Mouse (Mus musculus) neural tube, embryonic 13.5 days (tissue): ENCODE measurements at regions not wholly inside any gene's neighbourhood (a gene's known extent, or its start where the extent isn't known, plus 50 kb on each side); places are given as distances from the start of the nearest gene placed in this dataset.

Experiments
- ATAC-seq: fragments of 200-750 bp; cut with Nextera tagmentation; 2 replicates; pipeline ENCODE4 v1.8.0; 2017; ENCODE audit warnings: low read depth, mild to moderate bottlenecking, moderate TSS enrichment, moderate library complexity
- H3K27ac ChIP-seq: fragments of 300-500 bp; sonication (generic); replicated peaks from 2 replicates; pipeline ENCODE4 v1.5.1; 2015; ENCODE audit warnings: moderate library complexity, mild to moderate bottlenecking, inconsistent platforms
- H3K27me3 ChIP-seq: fragments of 300-500 bp; sonication (generic); 2 replicates; pipeline ENCODE4 v1.6.1; 2015; ENCODE audit warnings: mild to moderate bottlenecking, inconsistent platforms
- H3K36me3 ChIP-seq: fragments of 300-500 bp; sonication (generic); 2 replicates; pipeline ENCODE4 v1.6.1; 2015; ENCODE audit warnings: mild to moderate bottlenecking, inconsistent platforms
- H3K4me1 ChIP-seq: fragments of 300-500 bp; sonication (generic); replicated peaks from 2 replicates; pipeline ENCODE4 v1.6.1; 2015; ENCODE audit warnings: inconsistent platforms
- H3K4me2 ChIP-seq: fragments of 300-500 bp; sonication (generic); 2 replicates; pipeline ENCODE4 v1.6.1; 2015; ENCODE audit warnings: inconsistent platforms, mild to moderate bottlenecking, moderate library complexity
- H3K4me3 ChIP-seq: fragments of 300-500 bp; sonication (generic); 2 replicates; pipeline ENCODE4 v1.5.1; 2015; ENCODE audit warnings: mild to moderate bottlenecking, inconsistent platforms
- H3K9ac ChIP-seq: fragments of 300-500 bp; sonication (generic); 2 replicates; pipeline ENCODE4 v1.6.1; 2015; ENCODE audit warnings: moderate library complexity, mild to moderate bottlenecking, inconsistent platforms
- H3K9me3 ChIP-seq: fragments of 300-500 bp; sonication (generic); 2 replicates; pipeline ENCODE4 v1.6.1; 2016; ENCODE audit warnings: inconsistent platforms
- WGBS: fragments of 180-500 bp; shearing (Covaris S2); methylation state at CpG from one replicate; pipeline ENCODE4 v1.1.7; 2015; 5-methylcytosine and 5-hydroxymethylcytosine counted together

GRCm38 (mm10) chr13:73019181-73019580, 241.1 kb upstream of the Irx4 start:
- no peak for ATAC-seq
- no peak overlapping the region for H3K9ac ChIP-seq
- no peak overlapping the region for H3K27ac ChIP-seq
- H3K36me3 ChIP-seq, result no peaks in the 10 kb centered on the region
- no peaks in the 10 kb centered on the region; the same call in 1 of the 2 replicates for H3K27me3 ChIP-seq
- no peak overlapping the region for H3K4me2 ChIP-seq
- H3K9me3 ChIP-seq, result no peaks in the 10 kb centered on the region
- WGBS, result 64% methylated on average over 10 of the region's 10 CpGs
- H3K4me3 ChIP-seq, result no peak overlapping the region
- H3K4me1 ChIP-seq, result no peaks in the 10 kb centered on the region

GRCm38 (mm10) chr13:73031217-73031616, 229.1 kb upstream of the Irx4 start:
- H3K4me2 ChIP-seq, result no peak overlapping the region
- no peaks in the 10 kb centered on the region for H3K36me3 ChIP-seq
- no peak overlapping the region for H3K4me3 ChIP-seq
- WGBS, result 77% methylated on average over 3 of the region's 3 CpGs
- H3K9me3 ChIP-seq, result no peaks in the 10 kb centered on the region
- ATAC-seq, result no peak
- H3K4me1 ChIP-seq, result peaks cover 25% of the 10 kb centered on the region
- peaks cover 26% of the 10 kb centered on the region for H3K27me3 ChIP-seq
- H3K9ac ChIP-seq, result no peak overlapping the region
- H3K27ac ChIP-seq, result no peak overlapping the region

GRCm38 (mm10) chr13:73033055-73033454, 227.2 kb upstream of the Irx4 start:
- Histone ChIP-seq H3K4me3 (no peak overlapping the region), H3K27me3 (peaks cover 32% of the 10 kb centered on the region), H3K9me3 (no peaks in the 10 kb centered on the region), H3K4me2 (no peak overlapping the region), H3K4me1 (peaks cover 32% of the 10 kb centered on the region), H3K9ac (no peak overlapping the region), H3K36me3 (no peaks in the 10 kb centered on the region), H3K27ac (no peak overlapping the region)
- no peak for ATAC-seq
- 27% methylated on average over 3 of the region's 3 CpGs for WGBS

GRCm38 (mm10) chr13:73034065-73034831, 226.0 kb upstream of the Irx4 start:
- 11% methylated on average over 10 of the region's 10 CpGs for WGBS
- no peak overlapping the region for H3K4me3 ChIP-seq
- no peak overlapping the region for H3K9ac ChIP-seq
- peaks cover 44% of the 10 kb centered on the region for H3K27me3 ChIP-seq
- H3K9me3 ChIP-seq, result no peaks in the 10 kb centered on the region
- H3K27ac ChIP-seq, result no peak overlapping the region
- H3K4me1 ChIP-seq, result peaks cover 32% of the 10 kb centered on the region
- no peak overlapping the region for H3K4me2 ChIP-seq
- ATAC-seq, result peak; percentile 95
- H3K36me3 ChIP-seq, result no peaks in the 10 kb centered on the region

- Histone ChIP-seq H3K27me3 (peaks cover 50% of the 10 kb centered on the region), H3K4me2 (no peak overlapping the region), H3K9me3 (no peaks in the 10 kb centered on the region), H3K27ac (0 out of 2 replicates have a peak overlapping the region, but pooled peaks have one; percentile 15), H3K4me3 (no peak overlapping the region), H3K36me3 (no peaks in the 10 kb centered on the region), H3K9ac (no peak overlapping the region), H3K4me1 (peaks cover 32% of the 10 kb centered on the region)
- ATAC-seq, result peak; percentile 37
- 20% methylated on average over 10 of the region's 10 CpGs for WGBS
Measured at GRCm38 (mm10) chr13:73034886-73035285, 225.4 kb upstream of the Irx4 start.

GRCm38 (mm10) chr13:73035336-73035940, 224.8 kb upstream of the Irx4 start:
- H3K27me3 ChIP-seq, result peaks cover 52% of the 10 kb centered on the region
- no peaks in the 10 kb centered on the region for H3K9me3 ChIP-seq
- WGBS, result 36% methylated on average over 2 of the region's 2 CpGs
- H3K9ac ChIP-seq, result no peak overlapping the region
- H3K4me1 ChIP-seq, result peaks cover 32% of the 10 kb centered on the region
- no peak for ATAC-seq
- no peak overlapping the region; the same call in 1 of the 2 replicates for H3K27ac ChIP-seq
- H3K36me3 ChIP-seq, result no peaks in the 10 kb centered on the region
- no peak overlapping the region for H3K4me2 ChIP-seq
- H3K4me3 ChIP-seq, result no peak overlapping the region

- Histone ChIP-seq H3K4me1 (peaks cover 39% of the 10 kb centered on the region), H3K27me3 (peaks cover 56% of the 10 kb centered on the region), H3K27ac (no peak overlapping the region), H3K9me3 (no peaks in the 10 kb centered on the region), H3K4me2 (no peak overlapping the region), H3K9ac (no peak overlapping the region), H3K4me3 (no peak overlapping the region), H3K36me3 (no peaks in the 10 kb centered on the region)
- ATAC-seq, result no peak
- 93% methylated on average over 5 of the region's 5 CpGs for WGBS
Measured at GRCm38 (mm10) chr13:73039731-73040130, 220.5 kb upstream of the Irx4 start.

GRCm38 (mm10) chr13:73041233-73042040, 218.8 kb upstream of the Irx4 start:
- H3K9ac ChIP-seq, result no peak overlapping the region
- H3K4me1 ChIP-seq, result peaks cover 25% of the 10 kb centered on the region
- ATAC-seq, result peak; percentile 94
- H3K36me3 ChIP-seq, result no peaks in the 10 kb centered on the region
- peaks cover 58% of the 10 kb centered on the region for H3K27me3 ChIP-seq
- peak overlapping the region; percentile 35; the same call in 1 of the 2 replicates for H3K27ac ChIP-seq
- no peaks in the 10 kb centered on the region for H3K9me3 ChIP-seq
- peak overlapping the region; percentile 11; the same call in 1 of the 2 replicates for H3K4me2 ChIP-seq
- no peak overlapping the region for H3K4me3 ChIP-seq
- WGBS, result 23% methylated on average over 14 of the region's 14 CpGs

GRCm38 (mm10) chr13:73069840-73070530, 190.3 kb upstream of the Irx4 start:
- peak overlapping the region; percentile 4 for H3K4me2 ChIP-seq
- peak; percentile 70 for ATAC-seq
- peaks cover 83% of the 10 kb centered on the region for H3K27me3 ChIP-seq
- H3K27ac ChIP-seq, result no peak overlapping the region
- H3K4me3 ChIP-seq, result no peak overlapping the region
- WGBS, result 9% methylated on average over 13 of the region's 13 CpGs
- peaks cover 29% of the 10 kb centered on the region for H3K4me1 ChIP-seq
- H3K9me3 ChIP-seq, result no peaks in the 10 kb centered on the region
- no peak overlapping the region for H3K9ac ChIP-seq
- H3K36me3 ChIP-seq, result no peaks in the 10 kb centered on the region

- Histone ChIP-seq H3K9me3 (no peaks in the 10 kb centered on the region), H3K4me2 (peak overlapping the region; percentile 4), H3K27ac (no peak overlapping the region), H3K9ac (peak overlapping the region; percentile 28; the same call in 1 of the 2 replicates), H3K27me3 (peaks cover 83% of the 10 kb centered on the region), H3K36me3 (no peaks in the 10 kb centered on the region), H3K4me3 (no peak overlapping the region), H3K4me1 (peaks cover 29% of the 10 kb centered on the region)
- 16% methylated on average over 7 of the region's 7 CpGs for WGBS
- no peak for ATAC-seq
Measured at GRCm38 (mm10) chr13:73070531-73070908, 189.8 kb upstream of the Irx4 start.

GRCm38 (mm10) chr13:73071032-73071431, 189.2 kb upstream of the Irx4 start:
- Histone ChIP-seq H3K4me2 (0 out of 2 replicates have a peak overlapping the region, but pooled peaks have one; percentile 4), H3K9ac (0 out of 2 replicates have a peak overlapping the region, but pooled peaks have one; percentile 28), H3K27me3 (peaks cover 80% of the 10 kb centered on the region), H3K4me3 (no peak overlapping the region), H3K36me3 (no peaks in the 10 kb centered on the region), H3K4me1 (peaks cover 29% of the 10 kb centered on the region), H3K27ac (no peak overlapping the region), H3K9me3 (no peaks in the 10 kb centered on the region)
- no peak for ATAC-seq
- WGBS, result 15% methylated on average over 8 of the region's 8 CpGs
